Mouse (Mus musculus) liver, postnatal 0 days (tissue): Measurements from ENCODE around the gene Rhbg.

ENCODE experiments used
- CTCF ChIP-seq: sonication (generic); IDR thresholded peaks from 2 replicates; pipeline ENCODE4 v1.5.1; 2016; ENCODE audit warnings: antibody characterized with exemption, low read depth
- EP300 ChIP-seq: IDR thresholded peaks from 2 replicates; pipeline ENCODE4 v1.6.1; 2016; ENCODE audit warnings: antibody characterized with exemption, low read depth, mild to moderate bottlenecking

GRCm38 (mm10) chr3:88214197-88214938 is 40.1 kb downstream of the Rhbg start:
- TF ChIP-seq CTCF: no peak
- no peak for TF ChIP-seq EP300
